Mouse (Mus musculus) kidney, adult 2 months (tissue): ENCODE data around the gene Stx5a.

Experiments used
- CTCF ChIP-seq: fragments of 200-500 bp; conservative IDR thresholded peaks from 2 replicates; pipeline ENCODE4 v1.5.1; 2011; ENCODE audit warnings: low read depth, mild to moderate bottlenecking, control low read depth, low read length, moderate library complexity, mixed read lengths; ENCODE audit not compliant: insufficient read depth, insufficient read length
- POLR2A ChIP-seq: fragments of 200-500 bp; IDR thresholded peaks from one replicate; pipeline ENCODE4 v1.6.1; 2011; ENCODE audit warnings: low read depth, low read length, control low read depth

DNA sequence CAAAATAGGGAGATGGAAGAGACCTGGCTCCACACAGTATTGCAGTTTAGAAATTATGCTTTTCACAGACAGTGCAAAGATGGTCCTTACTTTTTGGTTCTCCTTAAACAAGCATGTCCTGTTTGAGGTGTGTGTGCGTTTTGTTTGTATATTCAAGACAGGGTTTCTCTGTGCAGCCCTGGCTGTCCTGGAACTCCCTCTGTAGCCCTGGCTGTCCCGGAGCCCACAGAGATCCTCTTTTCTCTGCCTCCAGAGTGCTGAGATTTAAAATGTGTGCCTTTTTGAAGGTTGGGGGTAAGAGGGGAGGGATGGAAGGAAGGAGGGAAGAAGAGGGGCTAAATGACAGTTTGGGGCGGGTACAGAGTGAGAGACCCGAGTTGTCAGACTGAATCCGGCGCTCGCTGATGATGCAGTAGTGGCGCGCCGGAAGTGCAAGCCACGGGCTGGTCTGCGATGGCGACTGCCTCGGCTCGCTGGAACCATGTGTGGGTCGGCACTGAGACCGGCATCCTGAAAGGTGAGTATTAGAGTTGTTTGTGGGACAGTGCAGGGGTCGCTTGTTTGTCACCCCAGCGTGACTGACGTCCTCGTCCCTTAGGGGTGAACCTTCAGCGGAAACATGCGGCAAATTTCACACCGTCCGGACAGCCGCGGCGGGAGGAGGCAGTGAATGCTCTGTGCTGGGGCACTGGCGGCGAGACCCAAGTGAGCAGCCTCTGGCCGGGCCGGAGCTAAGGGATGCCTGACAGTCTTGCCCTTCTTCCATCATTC lies 5.6 kb upstream of the Stx5a start, which contains the start of gene Wdr74:
- TF ChIP-seq CTCF, result no peak
- peak; percentile 72 for TF ChIP-seq POLR2A
